Mouse (Mus musculus): Measurements from ENCODE around the gene Rfx1. TPM values are rescaled to one million over a fixed set of nuclear protein-coding genes. Genes with fewer than 3 reads are reported as not detected.

The Rfx1 gene
- 5.5 and 8.8 TPM in 2 replicates for polyA plus RNA-seq (2014; fragmentation: Nextera tagmentation; extraction: Ambion mirVana)

DNA sequence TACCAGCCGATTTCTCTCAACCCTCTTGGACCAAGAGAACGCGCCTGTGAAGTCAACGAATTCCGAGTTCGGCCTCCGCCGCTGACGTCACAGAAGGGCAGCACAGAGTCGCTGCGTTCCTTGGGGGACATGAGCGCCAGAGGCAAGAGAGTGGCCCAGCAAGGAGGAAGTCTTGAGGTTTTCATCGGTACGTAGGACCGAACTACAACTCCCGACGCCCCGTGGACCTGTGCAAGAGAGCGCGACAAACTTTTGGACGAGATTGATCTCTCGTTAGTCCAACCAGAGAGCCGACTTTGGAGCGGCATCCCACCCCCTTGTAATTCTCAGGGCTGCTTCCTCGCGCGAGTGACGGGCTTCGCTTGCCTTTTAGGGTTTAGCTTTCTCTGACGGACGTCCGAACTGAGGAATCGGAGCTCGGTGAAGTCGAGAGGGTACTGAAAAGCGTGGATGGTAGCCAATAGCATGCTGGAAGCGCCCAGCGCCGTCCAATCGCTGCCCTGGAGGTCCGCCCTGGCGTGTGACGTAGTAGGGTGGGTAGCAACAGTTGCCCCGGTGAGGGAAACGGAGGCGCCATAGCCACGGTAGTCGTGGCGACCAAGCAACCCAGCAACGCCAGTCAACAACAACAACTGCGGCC lies at the start of gene Rfx1:
Rfx1 (plus strand) TSS at position 544 of the 640 bp plus-strand sequence.
- Histone ChIP-seq H3K27me3 (ENCODE audit: control insufficient read depth, insufficient read depth, low read length) (no peaks in the 10 kb centered on the region), H3K4me2 (replicated peaks; ENCODE audit: low read depth, low read length) (peak within 1 kb of the TSS; percentile 62), H3K27ac (ENCODE audit: low read depth, low read length) (peak within 1 kb of the TSS; percentile 89), H3K4me3 (ENCODE audit: low read depth, low read length) (peak within 1 kb of the TSS; percentile 73), H3K4me1 (replicated peaks; ENCODE audit: control insufficient read depth, insufficient read depth, low read length) (peaks cover 10% of the 10 kb centered on the region; the same call in 1 of the 2 replicates), H3K9ac (ENCODE audit: low read depth, low read length) (peak within 1 kb of the TSS; percentile 83), H3K36me3 (ENCODE audit: control insufficient read depth, insufficient read depth, low read length) (no peaks in the 10 kb centered on the region), H3K9me3 (ENCODE audit: control insufficient read depth, low read length) (no peaks in the 10 kb centered on the region)
- under 1% methylated on average over 51 of the region's 51 CpGs for WGBS
- ATAC-seq (ENCODE audit: low FRiP score) (peak; percentile 98), DNase-seq (ENCODE audit: low spot score) (peak; percentile 98)

DNA sequence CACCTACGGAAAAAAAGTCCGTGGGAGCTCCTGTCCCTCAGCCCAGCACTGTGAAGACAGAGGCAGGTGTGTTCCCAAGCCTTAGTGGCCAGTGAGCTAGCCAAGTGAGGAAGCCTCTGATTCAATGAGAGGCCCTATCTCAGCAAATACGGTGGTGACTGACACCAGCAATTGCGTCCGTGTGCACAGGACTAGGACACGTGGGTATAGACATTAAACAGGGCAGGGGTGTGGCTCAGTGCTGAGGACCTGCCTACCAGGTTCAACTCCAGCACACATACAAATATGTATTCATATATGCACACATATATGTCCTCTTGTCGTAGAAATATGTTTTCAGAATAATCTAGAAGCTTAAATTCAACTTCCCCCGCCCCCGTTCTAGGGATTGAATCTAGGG lies 46.9 kb upstream of the Rfx1 start:
- H3K36me3 ChIP-seq (ENCODE audit: control insufficient read depth, insufficient read depth, low read length), result no peaks in the 10 kb centered on the region
- no peak overlapping the region for H3K9ac ChIP-seq (ENCODE audit: low read depth, low read length)
- H3K27me3 ChIP-seq (ENCODE audit: control insufficient read depth, insufficient read depth, low read length), result no peaks in the 10 kb centered on the region; the same call in none of the 2 replicates
- WGBS, result 83% methylated on average over 9 of the region's 9 CpGs
- no peaks in the 10 kb centered on the region for H3K4me1 ChIP-seq (replicated peaks; ENCODE audit: control insufficient read depth, insufficient read depth, low read length)
- no peak for ATAC-seq (ENCODE audit: low FRiP score)
- no peak for DNase-seq (ENCODE audit: low spot score)
- H3K4me2 ChIP-seq (replicated peaks; ENCODE audit: low read depth, low read length), result no peak overlapping the region
- H3K9me3 ChIP-seq (ENCODE audit: control insufficient read depth, low read length), result no peaks in the 10 kb centered on the region
- H3K4me3 ChIP-seq (ENCODE audit: low read depth, low read length), result no peak overlapping the region
- no peak overlapping the region for H3K27ac ChIP-seq (ENCODE audit: low read depth, low read length)

DNA sequence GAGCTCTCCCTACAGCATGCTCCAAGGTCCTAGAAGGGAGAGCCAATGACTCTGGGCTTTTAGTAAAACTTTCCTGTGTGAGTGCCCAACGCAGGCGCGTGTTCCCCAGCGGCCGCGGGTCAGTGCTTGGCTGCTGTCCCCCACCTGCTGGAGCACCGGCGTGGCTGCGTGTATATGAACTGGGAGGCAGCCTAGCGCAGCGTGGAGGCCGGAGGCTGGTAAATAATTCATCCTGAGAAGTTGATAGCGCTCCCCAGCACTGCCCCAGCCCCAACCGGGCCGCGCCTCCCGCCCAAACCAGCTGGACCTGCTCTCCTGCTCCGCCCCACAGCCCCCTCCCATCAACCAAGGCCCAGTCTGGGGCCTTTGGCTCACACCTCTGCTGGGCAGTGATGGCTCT lies 45.5 kb upstream of the Rfx1 start, which contains the start of gene Palm3:
Palm3 (plus strand) TSS at position 376 of the 400 bp plus-strand sequence.
- no peak within 1 kb of the TSS for H3K27ac ChIP-seq (ENCODE audit: low read depth, low read length)
- DNase-seq (ENCODE audit: low spot score) (no peak), ATAC-seq (ENCODE audit: low FRiP score) (no peak)

DNA sequence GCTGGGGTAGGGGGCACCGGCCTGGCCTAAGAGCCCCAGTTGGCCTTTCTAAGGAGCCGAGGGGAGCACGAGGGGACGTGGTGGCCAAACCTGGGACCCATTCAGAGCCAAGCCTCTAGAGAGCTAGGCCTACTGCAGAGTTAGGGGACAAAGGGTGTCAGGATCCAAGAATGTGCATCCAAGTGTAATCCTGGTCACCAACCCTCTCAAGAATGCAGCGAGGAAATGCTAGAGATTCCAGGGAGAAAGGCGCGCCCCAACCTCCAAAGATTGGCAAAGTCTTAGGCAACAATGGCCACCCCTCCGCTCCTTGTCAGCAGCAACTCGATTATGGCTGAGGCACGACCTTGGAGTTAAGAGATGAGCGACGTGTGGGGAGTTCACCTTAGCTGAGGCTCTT lies 45.1 kb upstream of the Rfx1 start:
- H3K9me3 ChIP-seq (ENCODE audit: control insufficient read depth, low read length), result no peaks in the 10 kb centered on the region
- peaks cover 3% of the 10 kb centered on the region for H3K27me3 ChIP-seq (ENCODE audit: control insufficient read depth, insufficient read depth, low read length)
- DNase-seq (ENCODE audit: low spot score) (no peak), ATAC-seq (ENCODE audit: low FRiP score) (no peak)
- H3K4me2 ChIP-seq (replicated peaks; ENCODE audit: low read depth, low read length), result peak overlapping the region; percentile 21; the same call in 1 of the 2 replicates
- H3K4me1 ChIP-seq (replicated peaks; ENCODE audit: control insufficient read depth, insufficient read depth, low read length), result no peaks in the 10 kb centered on the region
- no peaks in the 10 kb centered on the region for H3K36me3 ChIP-seq (ENCODE audit: control insufficient read depth, insufficient read depth, low read length)
- no peak overlapping the region for H3K9ac ChIP-seq (ENCODE audit: low read depth, low read length)
- no peak overlapping the region for H3K27ac ChIP-seq (ENCODE audit: low read depth, low read length)
- 47% methylated on average over 12 of the region's 12 CpGs for WGBS
- no peak overlapping the region for H3K4me3 ChIP-seq (ENCODE audit: low read depth, low read length)

More for the DNA sequence above, 45.5 kb upstream of the Rfx1 start, which contains the start of gene Palm3:
- Histone ChIP-seq H3K9ac (ENCODE audit: low read depth, low read length) (no peak within 1 kb of the TSS), H3K36me3 (ENCODE audit: control insufficient read depth, insufficient read depth, low read length) (no peaks in the 10 kb centered on the region), H3K4me2 (replicated peaks; ENCODE audit: low read depth, low read length) (peak within 1 kb of the TSS; percentile 21; the same call in 1 of the 2 replicates), H3K4me1 (replicated peaks; ENCODE audit: control insufficient read depth, insufficient read depth, low read length) (no peaks in the 10 kb centered on the region), H3K9me3 (ENCODE audit: control insufficient read depth, low read length) (no peaks in the 10 kb centered on the region), H3K4me3 (ENCODE audit: low read depth, low read length) (no peak within 1 kb of the TSS), H3K27me3 (ENCODE audit: control insufficient read depth, insufficient read depth, low read length) (peaks cover 2% of the 10 kb centered on the region)
- WGBS, result 8% methylated on average over 18 of the region's 18 CpGs

DNA sequence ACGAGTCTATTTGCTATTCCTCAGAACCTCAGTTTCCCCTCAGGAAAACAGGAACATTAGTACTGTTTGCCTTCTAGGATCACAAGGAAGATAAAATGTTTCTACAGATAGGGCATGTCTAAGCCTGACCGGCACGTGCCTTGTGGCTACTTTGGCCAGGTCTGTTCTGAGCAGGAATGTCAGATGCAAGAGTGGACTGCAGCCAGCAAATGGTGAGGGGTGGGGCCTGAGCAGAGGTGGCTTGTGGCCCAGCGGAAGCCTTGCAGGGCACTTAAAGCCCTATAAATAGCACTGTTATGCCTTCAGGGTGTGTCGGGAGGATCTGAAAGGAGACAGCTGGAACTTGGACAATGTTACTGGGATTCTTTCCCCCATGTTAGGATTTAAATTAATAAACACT lies 43.5 kb upstream of the Rfx1 start:
- 49% methylated on average over 5 of the region's 5 CpGs for WGBS
- Histone ChIP-seq H3K9ac (ENCODE audit: low read depth, low read length) (no peak overlapping the region), H3K4me2 (replicated peaks; ENCODE audit: low read depth, low read length) (no peak overlapping the region), H3K9me3 (ENCODE audit: control insufficient read depth, low read length) (no peaks in the 10 kb centered on the region), H3K27ac (ENCODE audit: low read depth, low read length) (no peak overlapping the region), H3K4me1 (replicated peaks; ENCODE audit: control insufficient read depth, insufficient read depth, low read length) (no peaks in the 10 kb centered on the region), H3K4me3 (ENCODE audit: low read depth, low read length) (no peak overlapping the region), H3K27me3 (ENCODE audit: control insufficient read depth, insufficient read depth, low read length) (peaks cover 9% of the 10 kb centered on the region), H3K36me3 (ENCODE audit: control insufficient read depth, insufficient read depth, low read length) (no peaks in the 10 kb centered on the region)
- ATAC-seq (ENCODE audit: low FRiP score) (no peak), DNase-seq (ENCODE audit: low spot score) (no peak)

DNA sequence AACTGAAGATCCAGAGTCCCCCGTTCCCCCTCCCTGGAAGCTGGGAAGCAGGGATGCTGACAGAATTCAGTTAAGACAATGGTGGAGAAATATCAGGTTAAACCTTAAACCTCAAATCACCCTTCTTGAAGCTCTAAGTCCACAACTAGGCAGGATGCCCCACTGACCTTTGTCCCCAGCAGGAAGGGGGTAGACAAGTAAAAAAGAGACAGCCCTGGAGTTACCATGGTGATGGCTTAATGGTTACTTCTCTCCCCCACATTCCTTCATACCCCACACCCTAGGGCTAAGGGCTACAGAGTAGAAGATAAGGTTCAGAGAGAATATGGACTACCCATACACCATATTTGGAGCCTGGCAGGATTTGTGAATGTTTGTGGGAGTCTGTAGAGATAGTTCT lies 43.0 kb upstream of the Rfx1 start:
- H3K27me3 ChIP-seq (ENCODE audit: control insufficient read depth, insufficient read depth, low read length), result peaks cover 12% of the 10 kb centered on the region
- H3K4me3 ChIP-seq (ENCODE audit: low read depth, low read length), result no peak overlapping the region
- DNase-seq (ENCODE audit: low spot score), result no peak
- 29% methylated on average over 1 of the region's 1 CpGs for WGBS
- ATAC-seq (ENCODE audit: low FRiP score), result no peak
- no peak overlapping the region for H3K4me2 ChIP-seq (replicated peaks; ENCODE audit: low read depth, low read length)
- no peak overlapping the region for H3K27ac ChIP-seq (ENCODE audit: low read depth, low read length)
- H3K4me1 ChIP-seq (replicated peaks; ENCODE audit: control insufficient read depth, insufficient read depth, low read length), result no peaks in the 10 kb centered on the region
- H3K36me3 ChIP-seq (ENCODE audit: control insufficient read depth, insufficient read depth, low read length), result no peaks in the 10 kb centered on the region
- H3K9me3 ChIP-seq (ENCODE audit: control insufficient read depth, low read length), result no peaks in the 10 kb centered on the region
- H3K9ac ChIP-seq (ENCODE audit: low read depth, low read length), result no peak overlapping the region

DNA sequence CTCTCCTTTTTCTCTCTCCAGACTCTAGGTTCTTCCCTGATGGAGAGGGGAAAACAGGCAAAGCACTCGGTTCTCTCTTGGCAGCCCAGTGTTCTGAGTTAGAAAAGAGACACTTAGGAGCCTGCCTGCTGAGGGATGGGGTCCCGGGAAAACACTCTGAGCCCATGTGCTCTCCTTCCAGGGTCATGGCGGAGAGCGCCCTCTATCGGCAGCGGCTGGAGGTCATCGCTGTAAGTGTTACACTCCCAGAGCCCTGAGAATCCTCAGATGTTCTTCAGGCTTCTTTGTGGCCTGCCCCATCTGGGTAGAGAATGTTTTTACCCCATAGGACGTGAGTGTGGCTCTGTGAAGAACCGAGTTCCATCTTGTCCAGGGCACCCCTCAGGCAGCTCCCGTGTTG lies 42.5 kb upstream of the Rfx1 start:
- H3K4me2 ChIP-seq (replicated peaks; ENCODE audit: low read depth, low read length), result no peak overlapping the region
- WGBS, result 11% methylated on average over 10 of the region's 10 CpGs
- H3K9ac ChIP-seq (ENCODE audit: low read depth, low read length), result no peak overlapping the region
- no peak overlapping the region for H3K4me3 ChIP-seq (ENCODE audit: low read depth, low read length)
- H3K4me1 ChIP-seq (replicated peaks; ENCODE audit: control insufficient read depth, insufficient read depth, low read length), result no peaks in the 10 kb centered on the region
- DNase-seq (ENCODE audit: low spot score) (peak; percentile 78), ATAC-seq (ENCODE audit: low FRiP score) (no peak)
- no peaks in the 10 kb centered on the region for H3K9me3 ChIP-seq (ENCODE audit: control insufficient read depth, low read length)
- no peaks in the 10 kb centered on the region for H3K36me3 ChIP-seq (ENCODE audit: control insufficient read depth, insufficient read depth, low read length)
- peaks cover 12% of the 10 kb centered on the region for H3K27me3 ChIP-seq (ENCODE audit: control insufficient read depth, insufficient read depth, low read length)
- no peak overlapping the region for H3K27ac ChIP-seq (ENCODE audit: low read depth, low read length)

DNA sequence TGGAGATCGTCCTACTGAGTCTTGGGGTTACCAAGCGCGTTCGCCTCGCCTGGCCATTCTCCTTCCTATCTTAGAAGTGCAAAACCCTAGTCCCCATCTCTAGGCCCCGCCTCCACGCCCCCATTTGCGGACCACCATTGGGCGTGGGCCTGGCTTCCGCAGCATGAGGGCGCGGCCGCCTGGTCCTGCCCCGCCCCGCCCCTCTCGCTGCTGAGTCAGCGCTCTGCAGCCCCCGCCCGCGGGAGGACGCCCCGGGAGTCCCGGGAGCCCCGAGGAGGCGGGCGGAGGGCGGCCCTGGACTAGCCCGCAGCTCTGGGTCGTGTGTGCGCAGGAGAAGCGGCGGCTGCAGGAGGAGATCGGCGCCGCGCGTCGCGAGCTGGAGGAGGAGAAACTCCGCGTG lies 40.8 kb upstream of the Rfx1 start:
- Histone ChIP-seq H3K4me1 (replicated peaks; ENCODE audit: control insufficient read depth, insufficient read depth, low read length) (no peaks in the 10 kb centered on the region), H3K27ac (ENCODE audit: low read depth, low read length) (no peak overlapping the region), H3K4me2 (replicated peaks; ENCODE audit: low read depth, low read length) (peak overlapping the region; percentile 82), H3K27me3 (ENCODE audit: control insufficient read depth, insufficient read depth, low read length) (peaks cover 12% of the 10 kb centered on the region), H3K4me3 (ENCODE audit: low read depth, low read length) (peak overlapping the region; percentile 40), H3K9ac (ENCODE audit: low read depth, low read length) (0 out of 2 replicates have a peak overlapping the region, but pooled peaks have one; percentile 43), H3K9me3 (ENCODE audit: control insufficient read depth, low read length) (no peaks in the 10 kb centered on the region), H3K36me3 (ENCODE audit: control insufficient read depth, insufficient read depth, low read length) (no peaks in the 10 kb centered on the region)
- ATAC-seq (ENCODE audit: low FRiP score) (peak; percentile 84), DNase-seq (ENCODE audit: low spot score) (peak; percentile 83)
- under 1% methylated on average over 41 of the region's 41 CpGs for WGBS

DNA sequence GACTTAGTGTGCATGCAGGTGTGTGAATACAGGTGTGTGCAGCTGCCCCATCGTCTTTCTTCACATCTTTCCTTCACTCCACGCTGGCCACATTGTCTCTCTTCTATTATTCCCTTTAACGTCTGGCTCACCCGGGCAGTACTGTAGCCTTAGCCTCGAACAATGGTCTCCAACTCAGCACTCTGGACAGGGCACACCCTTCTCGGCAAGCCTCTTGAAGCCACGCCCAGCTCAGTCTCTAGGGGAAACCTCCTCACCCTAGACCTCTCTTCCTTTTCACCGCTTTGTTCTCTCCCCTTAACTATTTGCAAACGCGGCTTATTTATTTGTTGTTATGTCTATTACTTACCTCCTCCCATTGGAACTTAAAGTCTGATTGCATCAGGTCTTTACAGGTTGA lies 39.2 kb upstream of the Rfx1 start:
- 11% methylated on average over 10 of the region's 10 CpGs for WGBS
- no peaks in the 10 kb centered on the region for H3K4me1 ChIP-seq (replicated peaks; ENCODE audit: control insufficient read depth, insufficient read depth, low read length)
- no peak overlapping the region for H3K9ac ChIP-seq (ENCODE audit: low read depth, low read length)
- ATAC-seq (ENCODE audit: low FRiP score) (no peak), DNase-seq (ENCODE audit: low spot score) (no peak)
- H3K36me3 ChIP-seq (ENCODE audit: control insufficient read depth, insufficient read depth, low read length), result no peaks in the 10 kb centered on the region
- H3K9me3 ChIP-seq (ENCODE audit: control insufficient read depth, low read length), result no peaks in the 10 kb centered on the region
- no peak overlapping the region for H3K27ac ChIP-seq (ENCODE audit: low read depth, low read length)
- H3K27me3 ChIP-seq (ENCODE audit: control insufficient read depth, insufficient read depth, low read length), result peaks cover 12% of the 10 kb centered on the region; the same call in 1 of the 2 replicates
- H3K4me2 ChIP-seq (replicated peaks; ENCODE audit: low read depth, low read length), result no peak overlapping the region
- no peak overlapping the region for H3K4me3 ChIP-seq (ENCODE audit: low read depth, low read length)

Measured in hindbrain, embryonic 11.5 days (tissue).